Mouse (Mus musculus) heart, adult 2 months (tissue): ENCODE measurements around the gene Gm3238. TPM values are rescaled to one million over a fixed set of nuclear protein-coding genes. Genes with fewer than 3 reads are reported as not detected.
A peak's percentile ranks its signal among the peaks of the same experiment; 100 is the strongest.
"Not testable (repeated sequence)": the region's sequence is repeated elsewhere in the genome, so short reads cannot be mapped to it uniquely, and the experiment has no call there.

Experiments used
- DNase-seq, 2 experiments: peaks; one replicate each; pipeline ENCODE4 v3.0.0; 2021
- H3K27ac ChIP-seq: fragments of 200-600 bp; 2 replicates; pipeline ENCODE4 v1.8.1; 2022
- H3K27me3 ChIP-seq: fragments of 200-500 bp; 2 replicates; pipeline ENCODE4 v1.6.1; 2012; ENCODE audit warnings: mild to moderate bottlenecking, low read length, inconsistent platforms, mixed read lengths; ENCODE audit not compliant: control insufficient read depth, insufficient read depth
- H3K36me3 ChIP-seq: fragments of 200-500 bp; 2 replicates; pipeline ENCODE4 v1.6.1; 2012; ENCODE audit warnings: low read length, inconsistent platforms; ENCODE audit not compliant: control insufficient read depth, insufficient read depth
- H3K4me1 ChIP-seq: fragments of 200-500 bp; 2 replicates; pipeline ENCODE4 v1.6.1; 2011; ENCODE audit warnings: low read length; ENCODE audit not compliant: control insufficient read depth, insufficient read depth
- H3K4me3 ChIP-seq: fragments of 200-600 bp; 2 replicates; pipeline ENCODE4 v1.8.1; 2022
- H3K79me2 ChIP-seq: fragments of 200-500 bp; replicated peaks from 2 replicates; pipeline ENCODE4 v1.6.1; 2012; ENCODE audit warnings: mild to moderate bottlenecking, inconsistent platforms, low read length, moderate library complexity, mixed read lengths; ENCODE audit not compliant: control insufficient read depth, insufficient read depth
- H3K9ac ChIP-seq: fragments of 200-500 bp; 2 replicates; pipeline ENCODE4 v1.6.1; 2012; ENCODE audit warnings: low read depth, mild to moderate bottlenecking, control low read depth, inconsistent platforms, low read length, mixed read lengths
- CTCF ChIP-seq: fragments of 200-600 bp; IDR thresholded peaks from 2 replicates; pipeline ENCODE4 v1.8.1; 2022; ENCODE audit warnings: antibody characterized with exemption, mild to moderate bottlenecking, moderate library complexity
- EP300 ChIP-seq: fragments of 200-500 bp; IDR thresholded peaks from 2 replicates; pipeline ENCODE4 v1.6.1; 2011; ENCODE audit warnings: low read depth, low read length, control low read depth; ENCODE audit not compliant: insufficient read depth
- POLR2A ChIP-seq: fragments of 200-500 bp; IDR thresholded peaks from 2 replicates; pipeline ENCODE4 v1.6.1; 2011; ENCODE audit warnings: mild to moderate bottlenecking, low read depth, low read length, control low read depth; ENCODE audit not compliant: insufficient read depth
- whole genome bisulfite sequencing: fragments of 180-500 bp; shearing (Covaris S2); methylation state at CpG from one replicate; pipeline ENCODE4 v1.1.7; 2018; 5-methylcytosine and 5-hydroxymethylcytosine counted together
- intact Hi-C: fragments of 180-260 bp; cut with DNase I; formaldehyde crosslinking; loops from one replicate; pipeline ENCODE4 v1.15.1; 2025
- long read RNA-seq: library from polyadenylated mRNA; stranded (forward); transcript quantifications from one replicate; pipeline ENCODE4 v2.0.0, GENCODE M21; 2021
- polyA plus RNA-seq: library from polyadenylated mRNA; depleted of rRNA; stranded (reverse); fragments of >200 nt; gene quantifications from 2 replicates; pipeline ENCODE4 v1.2.3, GENCODE M21; 2012; rRNA removed
- total RNA-seq, 2 experiments: library from RNA; stranded (reverse); gene quantifications; 2 replicates each; pipeline ENCODE4 v1.2.3; 2021

The Gm3238 gene
- total RNA-seq (not detected), polyA plus RNA-seq (not detected in 2 replicates)
- long read RNA-seq, result 0 reads

GRCm38 (mm10) chr10:77771225-77771624 lies at the start of gene Gm3238:
Gm3238 (minus strand) TSS chr10:77771325.
- H3K27ac ChIP-seq, intact Hi-C loops, H3K36me3 ChIP-seq, H3K27me3 ChIP-seq, H3K79me2 ChIP-seq, H3K9ac ChIP-seq, H3K4me3 ChIP-seq, DNase-seq, H3K4me1 ChIP-seq: not testable (repeated sequence)
- 40% methylated on average over 1 of the region's 1 CpGs for WGBS

- no peak for DNase-seq
- no peak overlapping the region for H3K27ac ChIP-seq
- no peaks in the 10 kb centered on the region for H3K79me2 ChIP-seq
- intact Hi-C loops, result loop anchor here (5.0 kb wide), 1 partner anchor 192 kb away; no protein-coding TSS in a partner anchor
- no peaks in the 10 kb centered on the region for H3K27me3 ChIP-seq
- no peaks in the 10 kb centered on the region for H3K36me3 ChIP-seq
- TF ChIP-seq EP300 (no peak), CTCF (no peak), POLR2A (no peak)
- WGBS, result 46% methylated on average over 4 of the region's 4 CpGs
- no peaks in the 10 kb centered on the region for H3K4me1 ChIP-seq
- no peak overlapping the region for H3K9ac ChIP-seq
- no peak overlapping the region for H3K4me3 ChIP-seq
Measured at GRCm38 (mm10) chr10:77819203-77819602, 48.1 kb upstream of the Gm3238 start.

GRCm38 (mm10) chr10:77818523-77818922 lies 47.4 kb upstream of the Gm3238 start:
- H3K36me3 ChIP-seq, result no peaks in the 10 kb centered on the region
- H3K27me3 ChIP-seq, result no peaks in the 10 kb centered on the region
- intact Hi-C loops, result loop anchor here (5.0 kb wide), 1 partner anchor 191 kb away; no protein-coding TSS in a partner anchor
- no peak overlapping the region for H3K27ac ChIP-seq
- no peaks in the 10 kb centered on the region for H3K79me2 ChIP-seq
- no peak for DNase-seq
- H3K4me3 ChIP-seq, result no peak overlapping the region
- TF ChIP-seq POLR2A (no peak), CTCF (no peak), EP300 (no peak)
- H3K9ac ChIP-seq, result no peak overlapping the region
- WGBS, result 93% methylated on average over 4 of the region's 4 CpGs
- no peaks in the 10 kb centered on the region for H3K4me1 ChIP-seq

- H3K79me2 ChIP-seq, result no peaks in the 10 kb centered on the region
- no peak overlapping the region for H3K27ac ChIP-seq
- H3K27me3 ChIP-seq, result no peaks in the 10 kb centered on the region
- intact Hi-C loops, result loop anchor here (5.0 kb wide), 1 partner anchor 188 kb away; no protein-coding TSS in a partner anchor
- no peaks in the 10 kb centered on the region for H3K36me3 ChIP-seq
- peak in 1 of 2 experiments; percentile 26 for DNase-seq
- 28% methylated on average over 5 of the region's 5 CpGs for WGBS
- no peaks in the 10 kb centered on the region for H3K4me1 ChIP-seq
- no peak overlapping the region for H3K4me3 ChIP-seq
- TF ChIP-seq POLR2A (no peak), EP300 (no peak), CTCF (peak; percentile 76)
- no peak overlapping the region for H3K9ac ChIP-seq
Measured at GRCm38 (mm10) chr10:77815514-77815913, 44.4 kb upstream of the Gm3238 start.

GRCm38 (mm10) chr10:77814382-77814781 lies 43.3 kb upstream of the Gm3238 start, which contains the start of gene Gm2696:
Gm2696 (plus strand) TSS chr10:77814682.
- no peaks in the 10 kb centered on the region for H3K4me1 ChIP-seq
- 44% methylated on average over 4 of the region's 4 CpGs for WGBS

GRCm38 (mm10) chr10:77811743-77812142 lies 40.6 kb upstream of the Gm3238 start, which contains the start of gene Gm9507:
Gm9507 (minus strand) TSS chr10:77811843.
- 56% methylated on average over 5 of the region's 5 CpGs for WGBS
- no peaks in the 10 kb centered on the region for H3K79me2 ChIP-seq
- intact Hi-C loops, result no loop called here

More at GRCm38 (mm10) chr10:77814382-77814781, 43.3 kb upstream of the Gm3238 start, which contains the start of gene Gm2696:
- H3K9ac ChIP-seq, result no peak within 1 kb of the TSS
- no peak within 1 kb of the TSS for H3K4me3 ChIP-seq
- TF ChIP-seq CTCF (no peak), EP300 (no peak), POLR2A (no peak)
- H3K36me3 ChIP-seq, result no peaks in the 10 kb centered on the region
- intact Hi-C loops, result no loop called here
- H3K27me3 ChIP-seq, result no peaks in the 10 kb centered on the region
- H3K27ac ChIP-seq, result no peak within 1 kb of the TSS
- DNase-seq, result no peak
- H3K79me2 ChIP-seq, result no peaks in the 10 kb centered on the region

More at GRCm38 (mm10) chr10:77811743-77812142, 40.6 kb upstream of the Gm3238 start, which contains the start of gene Gm9507:
- H3K27ac ChIP-seq, result no peak within 1 kb of the TSS
- H3K9ac ChIP-seq, result no peak within 1 kb of the TSS
- no peaks in the 10 kb centered on the region for H3K36me3 ChIP-seq
- H3K27me3 ChIP-seq, result no peaks in the 10 kb centered on the region
- no peak within 1 kb of the TSS for H3K4me3 ChIP-seq
- no peak for TF ChIP-seq POLR2A
- TF ChIP-seq EP300, result no peak
- TF ChIP-seq CTCF, result no peak
- no peaks in the 10 kb centered on the region for H3K4me1 ChIP-seq
- DNase-seq, result no peak
